Mouse (Mus musculus): Measurements from ENCODE around the gene Nmrk2. TPM values are rescaled to one million over a fixed set of nuclear protein-coding genes. Genes with fewer than 3 reads are reported as not detected.
"Not testable (repeated sequence)": the region's sequence is repeated elsewhere in the genome, so short reads cannot be mapped to it uniquely, and the experiment has no call there.

The Nmrk2 gene
- polyA plus RNA-seq, 1 experiment from 2014 or later = 0.10 TPM

DNA sequence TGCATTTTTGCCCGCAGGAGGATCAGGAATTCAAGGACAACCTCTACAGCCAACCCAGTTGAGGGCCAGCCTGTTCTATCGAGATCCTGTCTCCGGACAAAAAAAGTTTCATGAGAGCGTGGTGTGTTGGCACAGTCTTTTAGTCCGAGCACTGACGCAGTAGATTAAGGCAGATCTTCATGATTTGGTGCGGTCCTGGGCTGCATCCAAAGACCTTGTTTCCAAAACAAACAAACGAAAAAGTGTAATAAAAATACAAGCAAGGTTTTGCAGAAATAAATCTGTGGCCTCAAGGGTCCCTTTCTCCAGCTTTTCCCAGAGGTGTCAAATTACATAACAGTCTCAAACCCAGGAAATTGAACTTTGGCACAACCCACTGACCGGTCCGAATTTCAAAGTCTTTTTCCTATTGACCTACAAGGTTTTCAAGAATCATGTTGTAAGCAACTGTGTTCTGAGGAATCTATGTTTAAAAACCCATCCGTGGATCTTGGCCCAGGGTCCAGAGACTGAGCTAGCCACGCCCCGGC, 25.9 kb downstream of the Nmrk2 start:
- no peak overlapping the region for H3K9ac ChIP-seq (ENCODE audit: low read depth, low read length)
- peak overlapping the region; percentile 90 for H3K4me3 ChIP-seq (ENCODE audit: low read depth, low read length)
- no peaks in the 10 kb centered on the region for H3K4me1 ChIP-seq (replicated peaks; ENCODE audit: control insufficient read depth, insufficient read depth, low read length)
- peak; percentile 1; the same call in 1 of the 2 replicates for ATAC-seq
- peak overlapping the region; percentile 50; the same call in 1 of the 2 replicates for H3K27ac ChIP-seq (ENCODE audit: low read depth, low read length)
- peak overlapping the region; percentile 75 for H3K4me2 ChIP-seq (replicated peaks; ENCODE audit: low read depth)
- H3K9me3 ChIP-seq (ENCODE audit: control insufficient read depth) = no peaks in the 10 kb centered on the region
- TF ChIP-seq CTCF (IDR thresholded peaks at IDR 0.05; ENCODE audit: low read depth) = no peak
- 1% methylated on average over 13 of the region's 13 CpGs for WGBS
- H3K27me3 ChIP-seq (replicated peaks; ENCODE audit: control insufficient read depth, insufficient read depth, low read length) = no peaks in the 10 kb centered on the region
- peaks cover 36% of the 10 kb centered on the region for H3K36me3 ChIP-seq (ENCODE audit: control insufficient read depth, insufficient read depth)

DNA sequence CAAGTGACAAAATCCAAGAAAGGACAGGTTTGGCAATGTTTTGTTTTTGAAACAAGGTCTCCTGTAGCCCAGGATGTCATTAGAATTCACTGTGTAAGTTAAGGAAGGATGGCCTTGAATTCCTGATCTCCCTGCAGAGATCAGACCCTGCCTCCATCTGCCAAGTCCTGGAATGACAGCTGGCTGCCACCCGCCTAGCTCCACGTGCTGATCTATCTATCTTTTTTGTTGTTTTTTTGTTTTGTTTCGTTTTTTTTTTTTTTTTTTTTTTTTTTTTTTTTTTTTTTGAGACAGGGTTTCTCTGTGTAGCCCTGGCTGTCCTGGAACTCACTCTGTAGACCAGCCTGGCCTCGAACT, 26.5 kb downstream of the Nmrk2 start:
- Histone ChIP-seq H3K27ac (ENCODE audit: low read depth, low read length) (peak overlapping the region; percentile 11; the same call in 1 of the 2 replicates), H3K4me2 (replicated peaks; ENCODE audit: low read depth) (peak overlapping the region; percentile 41), H3K4me3 (ENCODE audit: low read depth, low read length) (0 out of 2 replicates have a peak overlapping the region, but pooled peaks have one; percentile 4), H3K36me3 (ENCODE audit: control insufficient read depth, insufficient read depth) (peaks cover 29% of the 10 kb centered on the region)
- ATAC-seq; H3K4me1 ChIP-seq (replicated peaks; ENCODE audit: control insufficient read depth, insufficient read depth, low read length); H3K27me3 ChIP-seq (replicated peaks; ENCODE audit: control insufficient read depth, insufficient read depth, low read length); H3K9me3 ChIP-seq (ENCODE audit: control insufficient read depth); H3K9ac ChIP-seq (ENCODE audit: low read depth, low read length): not testable (repeated sequence)
- 4% methylated on average over 4 of the region's 4 CpGs for WGBS

DNA sequence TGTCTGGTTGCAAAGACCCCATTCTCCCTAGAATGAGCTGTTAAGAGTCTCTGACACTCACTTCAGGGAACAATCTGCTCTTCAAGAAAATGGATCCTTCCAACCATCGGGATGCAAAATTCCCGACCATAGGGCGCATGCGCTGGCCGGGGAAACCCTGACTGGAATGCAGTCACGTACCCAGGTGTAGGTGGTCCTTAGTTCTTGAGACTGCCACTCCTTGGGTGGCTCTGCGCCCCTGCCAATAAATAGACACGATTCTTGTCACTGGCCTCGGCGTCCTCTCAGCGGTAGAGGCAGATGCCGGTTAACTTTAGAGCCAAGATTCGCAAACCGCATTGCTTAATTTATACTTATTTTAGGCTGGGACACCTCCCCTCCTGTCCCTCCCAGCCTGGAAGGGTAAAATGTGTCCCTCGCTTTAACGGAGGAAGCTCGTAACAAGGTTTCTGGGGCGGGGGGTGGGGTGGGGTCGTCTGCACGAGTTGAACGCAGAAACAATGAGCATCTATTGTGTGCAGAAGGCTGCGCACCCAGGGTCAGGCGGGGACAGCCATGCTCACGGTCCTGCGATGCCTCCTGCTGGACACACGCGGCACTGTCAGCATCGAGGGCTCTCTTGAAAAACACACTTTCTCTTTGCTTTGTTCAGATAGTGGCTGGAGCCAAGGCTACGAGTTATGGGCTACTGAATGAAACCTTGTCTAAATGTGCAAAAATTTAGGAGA, 27.1 kb downstream of the Nmrk2 start:
- H3K9me3 ChIP-seq (ENCODE audit: control insufficient read depth) = no peaks in the 10 kb centered on the region
- H3K27me3 ChIP-seq (replicated peaks; ENCODE audit: control insufficient read depth, insufficient read depth, low read length) = no peaks in the 10 kb centered on the region
- peak; percentile 17; the same call in 1 of the 2 replicates for ATAC-seq
- H3K27ac ChIP-seq (ENCODE audit: low read depth, low read length) = no peak overlapping the region
- peak; percentile 98 for TF ChIP-seq CTCF (IDR thresholded peaks at IDR 0.05; ENCODE audit: low read depth)
- H3K36me3 ChIP-seq (ENCODE audit: control insufficient read depth, insufficient read depth) = peaks cover 24% of the 10 kb centered on the region
- no peaks in the 10 kb centered on the region for H3K4me1 ChIP-seq (replicated peaks; ENCODE audit: control insufficient read depth, insufficient read depth, low read length)
- WGBS = 6% methylated on average over 29 of the region's 29 CpGs
- H3K4me3 ChIP-seq (ENCODE audit: low read depth, low read length) = peak overlapping the region; percentile 4; the same call in 1 of the 2 replicates
- H3K9ac ChIP-seq (ENCODE audit: low read depth, low read length) = no peak overlapping the region
- H3K4me2 ChIP-seq (replicated peaks; ENCODE audit: low read depth) = peak overlapping the region; percentile 41

DNA sequence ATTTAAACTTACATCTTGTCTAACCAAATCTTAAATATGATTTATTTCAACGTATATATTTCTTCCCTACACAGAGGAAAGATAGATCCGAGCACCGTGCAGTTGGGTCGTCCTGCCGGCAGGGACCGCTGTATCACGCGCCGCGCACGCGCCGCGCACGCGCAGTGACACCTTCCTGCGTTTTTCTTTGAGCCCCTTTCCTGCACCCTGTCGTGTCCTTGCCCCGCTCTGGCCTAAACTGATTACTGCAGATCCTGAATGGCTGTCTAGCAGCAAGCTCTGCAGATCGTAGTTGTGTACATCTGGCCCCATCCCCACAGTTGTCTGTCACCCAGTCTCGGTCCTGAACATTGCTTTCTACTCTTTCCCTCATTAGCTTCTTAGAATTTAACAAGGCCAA, 28.7 kb downstream of the Nmrk2 start:
- H3K36me3 ChIP-seq (ENCODE audit: control insufficient read depth, insufficient read depth) = peaks cover 7% of the 10 kb centered on the region
- H3K27ac ChIP-seq (ENCODE audit: low read depth, low read length) = peak overlapping the region; percentile 31; the same call in 1 of the 2 replicates
- ATAC-seq = no peak
- H3K4me3 ChIP-seq (ENCODE audit: low read depth, low read length) = no peak overlapping the region
- H3K4me2 ChIP-seq (replicated peaks; ENCODE audit: low read depth) = peak overlapping the region; percentile 51
- WGBS = 7% methylated on average over 21 of the region's 21 CpGs
- 0 out of 2 replicates have a peak overlapping the region, but pooled peaks have one; percentile 8 for H3K9ac ChIP-seq (ENCODE audit: low read depth, low read length)
- no peaks in the 10 kb centered on the region for H3K27me3 ChIP-seq (replicated peaks; ENCODE audit: control insufficient read depth, insufficient read depth, low read length)
- no peaks in the 10 kb centered on the region for H3K9me3 ChIP-seq (ENCODE audit: control insufficient read depth)
- peak; percentile 95 for TF ChIP-seq CTCF (IDR thresholded peaks at IDR 0.05; ENCODE audit: low read depth)
- H3K4me1 ChIP-seq (replicated peaks; ENCODE audit: control insufficient read depth, insufficient read depth, low read length) = 0 out of 2 replicates have a peak, but pooled peaks cover 2% of the 10 kb centered on the region

DNA sequence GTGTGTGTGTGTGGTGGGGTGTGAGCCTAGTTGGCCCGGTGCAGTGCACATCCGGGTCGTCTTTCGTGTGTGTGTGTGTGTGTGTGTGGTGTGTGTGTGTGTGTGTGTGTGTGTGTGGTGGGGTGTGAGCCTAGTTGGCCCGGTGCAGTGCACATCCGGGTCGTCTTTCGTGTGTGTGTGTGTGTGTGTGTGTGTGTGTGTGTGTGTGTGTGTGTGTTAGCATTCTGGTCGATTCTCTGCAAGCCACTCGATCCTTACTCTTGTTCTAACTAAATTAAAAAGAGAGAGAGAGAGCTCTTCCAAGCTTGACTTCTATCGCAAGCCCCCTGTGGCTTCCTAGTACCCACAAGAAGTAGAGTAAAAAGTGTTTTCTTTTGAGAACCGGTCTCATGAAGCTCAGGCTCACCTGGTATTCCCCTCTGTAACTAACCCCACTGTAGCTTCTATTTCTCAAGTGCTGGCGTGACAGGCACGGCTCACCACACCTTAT, 32.4 kb downstream of the Nmrk2 start:
- 26% methylated on average over 9 of the region's 14 CpGs for WGBS
- not testable (repeated sequence) for H3K9ac ChIP-seq (ENCODE audit: low read depth, low read length); H3K27me3 ChIP-seq (replicated peaks; ENCODE audit: control insufficient read depth, insufficient read depth, low read length); H3K36me3 ChIP-seq (ENCODE audit: control insufficient read depth, insufficient read depth); H3K4me1 ChIP-seq (replicated peaks; ENCODE audit: control insufficient read depth, insufficient read depth, low read length); H3K4me3 ChIP-seq (ENCODE audit: low read depth, low read length); H3K9me3 ChIP-seq (ENCODE audit: control insufficient read depth)
- peak; percentile 40; the same call in 1 of the 2 replicates for ATAC-seq
- Histone ChIP-seq H3K4me2 (replicated peaks; ENCODE audit: low read depth) (peak overlapping the region; percentile 35), H3K27ac (ENCODE audit: low read depth, low read length) (peak overlapping the region; percentile 54; the same call in 1 of the 2 replicates)

DNA sequence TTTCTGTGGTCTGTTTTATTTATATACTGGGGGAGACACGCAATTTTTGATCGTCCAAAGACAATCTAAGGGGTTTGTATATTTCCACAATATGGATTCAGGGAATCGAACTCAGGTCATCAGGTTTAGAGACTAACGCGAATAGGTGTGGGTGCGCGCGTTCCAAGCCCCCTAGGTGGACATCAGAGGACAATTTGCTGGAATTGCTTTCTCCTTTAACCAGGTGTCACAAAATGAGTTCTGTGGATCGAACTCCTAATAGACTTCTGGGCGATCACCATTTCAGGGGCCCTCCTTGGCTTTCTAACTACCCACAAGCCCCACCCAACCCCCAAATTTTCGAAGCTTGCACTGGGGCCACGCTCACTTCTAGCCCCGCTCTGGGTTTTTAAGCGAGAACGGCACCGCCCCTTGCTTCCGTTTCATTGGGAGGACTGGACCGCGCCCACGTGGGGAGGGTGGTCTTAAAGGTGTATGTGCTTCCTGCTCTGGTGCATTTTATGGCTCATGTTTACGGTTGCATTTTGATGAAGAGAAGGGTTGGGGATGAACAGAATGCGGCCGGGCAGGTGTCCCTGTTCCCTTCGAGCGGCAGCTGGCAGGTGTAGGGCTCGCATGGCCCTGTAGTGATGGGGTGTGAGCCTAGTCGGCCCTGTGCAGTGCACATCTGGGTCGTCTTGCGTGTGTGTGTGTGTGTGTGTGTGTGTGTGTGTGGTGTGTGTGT, 33.2 kb downstream of the Nmrk2 start:
- Histone ChIP-seq H3K9me3 (ENCODE audit: control insufficient read depth) (no peaks in the 10 kb centered on the region), H3K4me2 (replicated peaks; ENCODE audit: low read depth) (peak overlapping the region; percentile 88), H3K9ac (ENCODE audit: low read depth, low read length) (peak overlapping the region; percentile 5; the same call in 1 of the 2 replicates), H3K27ac (ENCODE audit: low read depth, low read length) (peak overlapping the region; percentile 77), H3K36me3 (ENCODE audit: control insufficient read depth, insufficient read depth) (peaks cover 3% of the 10 kb centered on the region; the same call in 1 of the 2 replicates), H3K4me1 (replicated peaks; ENCODE audit: control insufficient read depth, insufficient read depth, low read length) (0 out of 2 replicates have a peak, but pooled peaks cover 4% of the 10 kb centered on the region), H3K4me3 (ENCODE audit: low read depth, low read length) (peak overlapping the region; percentile 40), H3K27me3 (replicated peaks; ENCODE audit: control insufficient read depth, insufficient read depth, low read length) (no peaks in the 10 kb centered on the region)
- TF ChIP-seq CTCF (IDR thresholded peaks at IDR 0.05; ENCODE audit: low read depth) = no peak
- 1% methylated on average over 29 of the region's 29 CpGs for WGBS
- ATAC-seq = peak; percentile 20; the same call in 1 of the 2 replicates
